Mouse (Mus musculus) heart, adult 2 months (tissue): Measurements from ENCODE around the gene Dusp23.

ENCODE experiments used
- CTCF ChIP-seq: fragments of 200-600 bp; IDR thresholded peaks from 2 replicates; pipeline ENCODE4 v1.8.1; 2022; ENCODE audit warnings: antibody characterized with exemption, mild to moderate bottlenecking, moderate library complexity
- EP300 ChIP-seq: fragments of 200-500 bp; IDR thresholded peaks from 2 replicates; pipeline ENCODE4 v1.6.1; 2011; ENCODE audit warnings: low read depth, low read length, control low read depth; ENCODE audit not compliant: insufficient read depth
- POLR2A ChIP-seq: fragments of 200-500 bp; IDR thresholded peaks from 2 replicates; pipeline ENCODE4 v1.6.1; 2011; ENCODE audit warnings: mild to moderate bottlenecking, low read depth, low read length, control low read depth; ENCODE audit not compliant: insufficient read depth

DNA sequence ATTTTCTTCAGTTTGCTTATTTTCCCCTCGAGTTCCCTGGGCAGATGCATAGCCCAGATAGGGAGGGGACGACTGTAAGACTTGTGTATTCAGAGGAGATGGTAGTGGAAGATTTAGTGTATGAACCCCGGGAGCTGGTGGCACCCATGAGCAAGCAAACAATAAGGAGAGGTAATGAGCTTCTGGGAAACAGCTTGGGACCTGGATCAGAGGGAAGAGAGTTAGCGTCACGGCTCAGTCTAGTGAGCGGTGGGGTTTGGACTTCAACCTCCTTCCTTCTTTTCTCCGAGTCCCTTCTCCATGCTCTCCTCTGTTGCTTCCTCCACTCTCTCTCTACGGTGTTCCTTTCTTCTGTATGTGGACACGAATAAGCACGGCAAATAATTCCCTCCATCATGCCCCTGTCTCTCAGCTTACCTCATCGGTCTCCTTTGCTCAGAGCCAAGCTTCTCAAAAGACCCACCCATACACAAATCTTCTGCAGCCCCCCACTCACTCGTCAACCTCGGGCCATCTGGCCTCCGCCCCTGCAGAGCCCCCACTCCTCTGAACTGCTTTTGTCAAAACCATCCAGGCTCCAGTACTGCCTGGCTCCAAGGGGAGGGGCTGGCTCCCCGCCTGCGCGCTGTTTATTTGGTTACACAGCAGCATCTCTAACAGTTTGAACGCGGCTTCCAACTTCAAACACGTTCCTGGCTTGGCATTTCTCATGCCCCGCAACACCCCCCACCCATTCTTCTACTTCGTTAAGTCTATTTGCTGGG, 16.0 kb downstream of the Dusp23 start:
- TF ChIP-seq EP300, result no peak
- TF ChIP-seq CTCF, result no peak
- TF ChIP-seq POLR2A, result no peak
